ENCODE assay signal across 29 mouse cellular contexts in the genomic region with DNA sequence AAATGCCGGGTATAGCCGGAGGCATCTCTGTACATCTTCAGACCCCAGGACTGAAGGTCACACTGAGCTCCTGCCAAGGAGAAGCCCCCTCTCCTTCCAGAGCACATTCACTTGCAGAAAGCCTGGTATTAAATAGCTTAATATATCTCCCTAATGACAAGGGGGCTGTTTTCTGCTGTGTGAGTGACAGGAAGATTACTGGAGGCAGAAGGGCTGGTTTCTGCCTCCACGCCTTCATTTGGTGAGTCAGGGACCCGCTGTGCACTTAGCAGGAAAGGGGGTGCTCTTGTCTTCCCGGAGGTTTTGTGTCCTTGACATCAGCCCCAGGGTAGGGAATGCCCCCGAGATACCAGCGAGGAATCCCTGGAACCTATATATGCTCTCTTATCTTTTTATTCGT. TPM values are rescaled to one million over a fixed set of nuclear protein-coding genes. Genes with fewer than 3 reads are reported as not detected.
DNase-seq lines count a peak whose midpoint lies in the region; ATAC-seq and TF ChIP-seq lines count a peak whose summit lies in the region.
"Had no signal": no experiment of that assay in that cellular context is flagged by ENCODE, and none has a peak within 500 bp of the region (broad histone marks: within the 10 kb centered on the region; RNA-seq: fewer than 3 reads in every experiment).

No protein-coding gene starts in this region.

- H3K4me2 ChIP-seq in forebrain, embryonic 13.5 days: no peak overlapping the region
- no peak overlapping the region for H3K4me2 ChIP-seq in forebrain, embryonic 11.5 days (ENCODE audit: low read depth, low read length, severe bottlenecking)
- H3K4me2 ChIP-seq in forebrain, embryonic 15.5 days (replicated peaks): no peak overlapping the region
- H3K4me2 ChIP-seq: embryonic facial prominence, embryonic 12.5 days; heart, embryonic 12.5 days; heart, embryonic 15.5 days; hindbrain, embryonic 12.5 days; intestine, embryonic 15.5 days had no signal

- peaks cover 14% of the 10 kb centered on the region for H3K4me1 ChIP-seq in forebrain, embryonic 13.5 days
- H3K4me1 ChIP-seq in forebrain, embryonic 11.5 days (replicated peaks; ENCODE audit: control insufficient read depth, insufficient read depth, low read length): no peaks in the 10 kb centered on the region
- peaks cover 27% of the 10 kb centered on the region for H3K4me1 ChIP-seq in forebrain, embryonic 15.5 days
- H3K4me1 ChIP-seq in olfactory bulb, adult 2 months (ENCODE audit: control insufficient read depth, insufficient read depth, low read length): peaks cover 77% of the 10 kb centered on the region

- no peak overlapping the region for H3K4me3 ChIP-seq in forebrain, embryonic 13.5 days
- no peak overlapping the region for H3K4me3 ChIP-seq in forebrain, embryonic 11.5 days (ENCODE audit: low read depth, low read length)
- no peak overlapping the region for H3K4me3 ChIP-seq in forebrain, embryonic 15.5 days
- H3K4me3 ChIP-seq in olfactory bulb, adult 2 months (ENCODE audit: insufficient read depth, low read depth, low read length): 0 out of 2 replicates have a peak overlapping the region, but pooled peaks have one; percentile 3
- H3K4me3 ChIP-seq: embryonic facial prominence, embryonic 12.5 days; erythroblast, embryonic 14.5 days; heart, embryonic 12.5 days; heart, embryonic 15.5 days; hindbrain, embryonic 12.5 days; intestine, embryonic 15.5 days had no signal

- no peaks in the 10 kb centered on the region for H3K27me3 ChIP-seq in forebrain, embryonic 13.5 days
- no peaks in the 10 kb centered on the region for H3K27me3 ChIP-seq in forebrain, embryonic 11.5 days (ENCODE audit: control insufficient read depth, insufficient read depth, low read length)
- no peaks in the 10 kb centered on the region for H3K27me3 ChIP-seq in forebrain, embryonic 15.5 days
- H3K27me3 ChIP-seq: embryonic facial prominence, embryonic 12.5 days; heart, embryonic 15.5 days; hindbrain, embryonic 12.5 days; intestine, embryonic 15.5 days had no signal

- H3K9me3 ChIP-seq in forebrain, embryonic 13.5 days (replicated peaks): no peaks in the 10 kb centered on the region
- no peaks in the 10 kb centered on the region for H3K9me3 ChIP-seq in forebrain, embryonic 11.5 days (ENCODE audit: control insufficient read depth, low read length)
- H3K9me3 ChIP-seq in forebrain, embryonic 15.5 days: no peaks in the 10 kb centered on the region
- H3K9me3 ChIP-seq: embryonic facial prominence, embryonic 12.5 days; heart, embryonic 12.5 days; heart, embryonic 15.5 days; hindbrain, embryonic 12.5 days; intestine, embryonic 15.5 days had no signal

- ATAC-seq in forebrain, embryonic 13.5 days: no peak
- ATAC-seq in forebrain, embryonic 11.5 days (replicated peaks; ENCODE audit: low FRiP score): no peak
- 0 out of 2 replicates have a peak, but pooled peaks have one; percentile 11 for ATAC-seq in forebrain, embryonic 15.5 days (replicated peaks)
- ATAC-seq: CD4-positive, CD25-positive, alpha-beta regulatory T cell, adult 4 months; hindbrain, embryonic 16.5 days; intestine, embryonic 15.5 days had no signal

- no peak for TF ChIP-seq POLR2A in brain, embryonic 14.5 days (IDR thresholded peaks at IDR 0.05; ENCODE audit: borderline replicate concordance, extremely low read depth, insufficient read depth, insufficient read length, poor library complexity, severe bottlenecking)
- no peak for TF ChIP-seq POLR2A in olfactory bulb, adult 2 months (IDR thresholded peaks at IDR 0.05; ENCODE audit: insufficient read depth, low read depth, low read length)

- no peak for DNase-seq in forebrain, embryonic 11.5 days (ENCODE audit: low spot score)
- DNase-seq in brain, embryonic 14.5 days (ENCODE audit: low read depth): peak; percentile 52
- DNase-seq in urinary bladder, adult 18-20 months (ENCODE audit: low spot score in 2 of 2): no peak
- no peak for DNase-seq in kidney, postnatal 10 days
- DNase-seq: adrenal gland, adult 2 months; adrenal gland, postnatal 14 days; cerebellum, adult 18-20 months; cerebellum, adult 9-10 months; cerebellum, postnatal 14 days; gastrocnemius, postnatal 25 days; heart, adult 18-20 months; heart, postnatal 14 days; heart, postnatal 4 days; kidney, adult 11 months; kidney, adult 8-10 months had no signal

- WGBS in forebrain, embryonic 13.5 days: 71% methylated on average over 8 of the region's 8 CpGs
- 83% methylated on average over 8 of the region's 8 CpGs for WGBS in forebrain, embryonic 11.5 days
- WGBS in forebrain, embryonic 15.5 days: 74% methylated on average over 8 of the region's 8 CpGs
- WGBS in olfactory bulb, adult 2 months: 17% methylated on average over 8 of the region's 8 CpGs

- peaks cover 26% of the 10 kb centered on the region for H3K36me3 ChIP-seq in forebrain, embryonic 13.5 days (ENCODE audit: poor library complexity, severe bottlenecking)
- no peaks in the 10 kb centered on the region for H3K36me3 ChIP-seq in forebrain, embryonic 11.5 days (ENCODE audit: control insufficient read depth, insufficient read depth, low read length)
- peaks cover 8% of the 10 kb centered on the region; the same call in 1 of the 2 replicates for H3K36me3 ChIP-seq in forebrain, embryonic 15.5 days
- H3K36me3 ChIP-seq: embryonic facial prominence, embryonic 12.5 days; heart, embryonic 12.5 days; heart, embryonic 15.5 days; intestine, embryonic 15.5 days had no signal

- peak overlapping the region; percentile 55 for H3K27ac ChIP-seq in forebrain, embryonic 13.5 days
- no peak overlapping the region; the same call in 1 of the 2 replicates for H3K27ac ChIP-seq in forebrain, embryonic 11.5 days (ENCODE audit: low read depth, low read length)
- H3K27ac ChIP-seq in forebrain, embryonic 15.5 days (replicated peaks): peak overlapping the region; percentile 53
- peak overlapping the region; percentile 99 for H3K27ac ChIP-seq in olfactory bulb, adult 2 months (ENCODE audit: insufficient read depth, low read depth, low read length)
- H3K27ac ChIP-seq: embryonic facial prominence, embryonic 12.5 days; heart, embryonic 15.5 days; hindbrain, embryonic 12.5 days; intestine, embryonic 15.5 days had no signal

- no peak for TF ChIP-seq CTCF in brain, embryonic 14.5 days (IDR thresholded peaks at IDR 0.05; ENCODE audit: borderline replicate concordance, extremely low read depth, insufficient read depth, insufficient read length)
- TF ChIP-seq CTCF in olfactory bulb, adult 2 months (IDR thresholded peaks at IDR 0.05; ENCODE audit: insufficient read depth, low read depth, low read length): no peak

- H3K9ac ChIP-seq in forebrain, embryonic 13.5 days: no peak overlapping the region
- H3K9ac ChIP-seq in forebrain, embryonic 11.5 days (ENCODE audit: low read length): no peak overlapping the region
- H3K9ac ChIP-seq in forebrain, embryonic 15.5 days (replicated peaks): no peak overlapping the region
- H3K9ac ChIP-seq: embryonic facial prominence, embryonic 12.5 days; heart, embryonic 12.5 days; heart, embryonic 15.5 days; hindbrain, embryonic 12.5 days; intestine, embryonic 15.5 days had no signal

RNA-seq across cellular contexts. Expression of gene Fam20c, which starts 28.9 kb away (rescaled TPM):
- polyA plus RNA-seq in forebrain, embryonic 13.5 days (2015; fragmentation: Nextera tagmentation; extraction: Ambion mirVana): 22.6 and 22.8 TPM in 2 replicates
- 11.2 and 14.4 TPM in 2 replicates for polyA plus RNA-seq in forebrain, embryonic 11.5 days (2014; fragmentation: Nextera tagmentation; extraction: Ambion mirVana)
- 62.6 and 81.2 TPM in 2 replicates for polyA plus RNA-seq in brain, embryonic 14.5 days (2012; rRNA removed)
- 43.7 and 47.3 TPM in 2 replicates for polyA plus RNA-seq in forebrain, embryonic 15.5 days (2015; fragmentation: Nextera tagmentation; extraction: Ambion mirVana)
- polyA plus RNA-seq in olfactory bulb, adult 2 months (2012; ENCODE audit: insufficient read depth, insufficient read length, low replicate concordance, missing spikeins): not detected in 2 replicates
- polyA plus RNA-seq: CD4-positive, CD25-positive, alpha-beta regulatory T cell, adult 4 months had no signal

RNA-seq across cellular contexts. Expression of gene Gm5294, which starts 36.7 kb away (rescaled TPM):
- polyA plus RNA-seq in forebrain, embryonic 13.5 days (2015; fragmentation: Nextera tagmentation; extraction: Ambion mirVana): not detected in 2 replicates
- not detected in 2 replicates for polyA plus RNA-seq in forebrain, embryonic 11.5 days (2014; fragmentation: Nextera tagmentation; extraction: Ambion mirVana)
- polyA plus RNA-seq in brain, embryonic 14.5 days (2012; rRNA removed): 0.24 and 0.82 TPM in 2 replicates
- not detected in 2 replicates for polyA plus RNA-seq in forebrain, embryonic 15.5 days (2015; fragmentation: Nextera tagmentation; extraction: Ambion mirVana)
- polyA plus RNA-seq in olfactory bulb, adult 2 months (2012; ENCODE audit: insufficient read depth, insufficient read length, low replicate concordance, missing spikeins): not detected in 2 replicates
- polyA plus RNA-seq: C2C12; CD4-positive, CD25-positive, alpha-beta regulatory T cell, adult 4 months; erythroblast, embryonic 14.5 days; frontal cortex, adult 2 months; gonadal fat pad, adult 2 months; heart, embryonic 12.5 days; heart, embryonic 15.5 days; intestine, embryonic 15.5 days had no signal
